Mouse (Mus musculus): ENCODE data around the gene Sirt7.

- TF ChIP-seq POLR2A (IDR thresholded peaks at IDR 0.05; ENCODE audit: insufficient read depth, low read depth, low read length) = no peak
- TF ChIP-seq CTCF (IDR thresholded peaks at IDR 0.05; ENCODE audit: insufficient read depth, low read depth, low read length) = no peak
Observed at GRCm38 (mm10) chr11:120666617-120667016, 41.6 kb upstream of the Sirt7 start.
